Mouse (Mus musculus): ENCODE measurements around the gene Fam126a. TPM values are rescaled to one million over a fixed set of nuclear protein-coding genes. Genes with fewer than 3 reads are reported as not detected.

Fam126a gene
- polyA plus RNA-seq (2015; fragmentation: Nextera tagmentation; extraction: Ambion mirVana): 14.0 and 15.0 TPM in 2 replicates

DNA sequence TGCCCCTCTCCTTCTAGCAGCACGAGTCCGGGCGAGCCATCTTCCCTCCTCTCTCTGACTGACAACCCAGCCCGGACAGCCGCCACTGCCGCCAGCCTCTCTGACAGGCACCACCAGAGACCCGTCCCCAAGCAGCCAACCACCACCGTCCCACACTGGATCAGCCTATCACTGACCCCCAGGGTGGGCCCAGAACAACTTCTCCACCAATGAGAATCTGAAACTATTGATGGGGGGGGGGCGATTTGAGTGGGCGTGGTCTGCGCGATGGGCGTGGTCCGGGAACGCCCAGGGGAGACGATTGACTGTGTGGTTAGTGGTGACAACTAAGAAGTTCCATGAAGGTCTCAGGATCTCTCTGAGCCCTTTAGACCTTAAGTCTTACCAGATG lies at the start of gene Fam126a:
Gene Fam126a, minus strand, starts transcription at position 112 of the 391 bp plus-strand sequence.

Other genes starting within 250 kb of the Fam126a start
- gene Pus7, start 247.0 kb downstream of the Fam126a start, polyA plus RNA-seq (2015; fragmentation: Nextera tagmentation; extraction: Ambion mirVana): 12.4 and 13.2 TPM in 2 replicates
- gene Rint1, start 243.0 kb downstream of the Fam126a start, polyA plus RNA-seq (2015; fragmentation: Nextera tagmentation; extraction: Ambion mirVana): 27.0 and 29.0 TPM in 2 replicates
- gene Tomm7, start 186.5 kb downstream of the Fam126a start, polyA plus RNA-seq (2015; fragmentation: Nextera tagmentation; extraction: Ambion mirVana): 92.1 and 108 TPM in 2 replicates
- 95.6 and 99.0 TPM in 2 replicates for gene Klhl7, start 69.9 kb upstream of the Fam126a start, polyA plus RNA-seq (2015; fragmentation: Nextera tagmentation; extraction: Ambion mirVana)
- gene Nupl2, start 134.3 kb upstream of the Fam126a start, polyA plus RNA-seq (2015; fragmentation: Nextera tagmentation; extraction: Ambion mirVana): 10.0 and 10.4 TPM in 2 replicates